Mouse (Mus musculus) E14TG2a.4 (cell line): ENCODE data around the gene Hspg2.

Source experiments
- CTCF ChIP-seq: conservative IDR thresholded peaks from 2 replicates; pipeline ENCODE4 v1.5.1; 2014; ENCODE audit warnings: low read length
- NANOG ChIP-seq: IDR thresholded peaks from 2 replicates; pipeline ENCODE4 v1.6.1; 2014; ENCODE audit warnings: borderline replicate concordance, low read length, mixed read lengths

- peak; percentile 24 for TF ChIP-seq CTCF
- no peak for TF ChIP-seq NANOG
Measured at GRCm38 (mm10) chr4:137488571-137489303, 20.2 kb downstream of the Hspg2 start.
